Mouse (Mus musculus) stomach, embryonic 14.5 days (tissue): ENCODE results near the gene Cacybp. TPM values are rescaled to one million over a fixed set of nuclear protein-coding genes. Genes with fewer than 3 reads are reported as not detected.

Experiments
- ATAC-seq: fragments of 200-750 bp; cut with Nextera tagmentation; 2 replicates; pipeline ENCODE4 v1.8.0; 2017; ENCODE audit warnings: low read depth, moderate TSS enrichment; ENCODE audit not compliant: insufficient number of reproducible peaks, insufficient read depth, low FRiP score
- H3K27ac ChIP-seq: fragments of 300-500 bp; sonication (generic); 2 replicates; pipeline ENCODE4 v1.5.1; 2014; ENCODE audit warnings: mild to moderate bottlenecking, low read length, moderate library complexity, mixed read lengths
- H3K27me3 ChIP-seq: fragments of 300-500 bp; sonication (generic); 2 replicates; pipeline ENCODE4 v1.6.1; 2014; ENCODE audit warnings: low read length, control low read depth, mixed read lengths; ENCODE audit not compliant: control insufficient read depth, insufficient read depth
- H3K36me3 ChIP-seq: fragments of 300-500 bp; sonication (generic); 2 replicates; pipeline ENCODE4 v1.6.1; 2014; ENCODE audit warnings: mild to moderate bottlenecking, control low read depth, low read length, moderate library complexity, mixed read lengths; ENCODE audit not compliant: control insufficient read depth, insufficient read depth
- H3K4me1 ChIP-seq: fragments of 300-500 bp; sonication (generic); 2 replicates; pipeline ENCODE4 v1.6.1; 2014; ENCODE audit warnings: low read length, control low read depth, mixed read lengths; ENCODE audit not compliant: control insufficient read depth, insufficient read depth
- H3K4me2 ChIP-seq: fragments of 300-500 bp; sonication (generic); replicated peaks from 2 replicates; pipeline ENCODE4 v1.6.1; 2014; ENCODE audit warnings: low read depth, low read length, control low read depth
- H3K4me3 ChIP-seq: fragments of 300-500 bp; sonication (generic); 2 replicates; pipeline ENCODE4 v1.5.1; 2014; ENCODE audit warnings: low read depth, low read length, control low read depth
- H3K9ac ChIP-seq: fragments of 300-500 bp; sonication (generic); replicated peaks from 2 replicates; pipeline ENCODE4 v1.6.1; 2014; ENCODE audit warnings: low read depth, mild to moderate bottlenecking, control low read depth, low read length, moderate library complexity, mixed read lengths
- H3K9me3 ChIP-seq: fragments of 300-500 bp; sonication (generic); 2 replicates; pipeline ENCODE4 v1.6.1; 2016; ENCODE audit warnings: low read depth, low read length, control low read depth; ENCODE audit not compliant: control insufficient read depth
- WGBS: fragments of 180-500 bp; shearing (Covaris S2); extraction: QIAGEN DNeasy Blood & Tissue Kit; methylation state at CpG from one replicate; pipeline ENCODE4 v1.1.7; 2014; 5-methylcytosine and 5-hydroxymethylcytosine counted together
- polyA plus RNA-seq: library from polyadenylated mRNA; unstranded; fragments of >200 nt; fragmentation: Nextera tagmentation; extraction: Ambion mirVana; gene quantifications from 2 replicates; pipeline ENCODE4 v1.2.1, GENCODE M21; 2014

Cacybp gene
- polyA plus RNA-seq, 1 experiment from 2014 or later, result 202 TPM

GRCm38 (mm10) chr1:160249786-160250185, 37.1 kb upstream of the Cacybp start:
- Histone ChIP-seq H3K4me1 (no peaks in the 10 kb centered on the region), H3K9ac (no peak overlapping the region), H3K27me3 (no peaks in the 10 kb centered on the region), H3K4me3 (no peak overlapping the region), H3K4me2 (no peak overlapping the region), H3K27ac (no peak overlapping the region), H3K36me3 (no peaks in the 10 kb centered on the region), H3K9me3 (no peaks in the 10 kb centered on the region)
- no peak for ATAC-seq
- WGBS, result 61% methylated on average over 3 of the region's 3 CpGs

GRCm38 (mm10) chr1:160247473-160247872, 34.8 kb upstream of the Cacybp start:
- no peak for ATAC-seq
- H3K27ac ChIP-seq, result no peak overlapping the region
- H3K4me2 ChIP-seq, result no peak overlapping the region
- no peaks in the 10 kb centered on the region for H3K4me1 ChIP-seq
- no peaks in the 10 kb centered on the region for H3K36me3 ChIP-seq
- no peaks in the 10 kb centered on the region for H3K27me3 ChIP-seq
- no peak overlapping the region for H3K4me3 ChIP-seq
- H3K9me3 ChIP-seq, result no peaks in the 10 kb centered on the region
- H3K9ac ChIP-seq, result no peak overlapping the region
- WGBS, result 87% methylated on average over 9 of the region's 9 CpGs

- no peak for ATAC-seq
- Histone ChIP-seq H3K9me3 (no peaks in the 10 kb centered on the region), H3K27me3 (no peaks in the 10 kb centered on the region), H3K27ac (no peak overlapping the region), H3K9ac (no peak overlapping the region), H3K4me2 (no peak overlapping the region), H3K36me3 (no peaks in the 10 kb centered on the region), H3K4me3 (no peak overlapping the region), H3K4me1 (no peaks in the 10 kb centered on the region)
- WGBS, result 63% methylated on average over 4 of the region's 4 CpGs
Observed at GRCm38 (mm10) chr1:160246844-160247243, 34.2 kb upstream of the Cacybp start.

- H3K36me3 ChIP-seq, result no peaks in the 10 kb centered on the region
- 78% methylated on average over 2 of the region's 2 CpGs for WGBS
- no peak for ATAC-seq
- H3K9ac ChIP-seq, result no peak overlapping the region
- H3K9me3 ChIP-seq, result no peaks in the 10 kb centered on the region
- no peaks in the 10 kb centered on the region for H3K4me1 ChIP-seq
- H3K4me3 ChIP-seq, result no peak overlapping the region
- no peaks in the 10 kb centered on the region for H3K27me3 ChIP-seq
- H3K4me2 ChIP-seq, result no peak overlapping the region
- no peak overlapping the region for H3K27ac ChIP-seq
Observed at GRCm38 (mm10) chr1:160245954-160246353, 33.3 kb upstream of the Cacybp start.

GRCm38 (mm10) chr1:160244689-160245088, 32.0 kb upstream of the Cacybp start:
- Histone ChIP-seq H3K36me3 (no peaks in the 10 kb centered on the region), H3K27me3 (no peaks in the 10 kb centered on the region), H3K9me3 (no peaks in the 10 kb centered on the region), H3K9ac (no peak overlapping the region), H3K4me3 (no peak overlapping the region), H3K4me2 (no peak overlapping the region), H3K4me1 (no peaks in the 10 kb centered on the region), H3K27ac (no peak overlapping the region)
- 86% methylated on average over 5 of the region's 5 CpGs for WGBS
- no peak for ATAC-seq

- Histone ChIP-seq H3K4me3 (no peak overlapping the region), H3K9me3 (no peaks in the 10 kb centered on the region), H3K36me3 (no peaks in the 10 kb centered on the region), H3K27me3 (no peaks in the 10 kb centered on the region), H3K4me2 (no peak overlapping the region), H3K9ac (no peak overlapping the region), H3K27ac (no peak overlapping the region), H3K4me1 (no peaks in the 10 kb centered on the region)
- no peak for ATAC-seq
- 95% methylated on average over 2 of the region's 2 CpGs for WGBS
Observed at GRCm38 (mm10) chr1:160240091-160240490, 27.4 kb upstream of the Cacybp start.

GRCm38 (mm10) chr1:160238852-160239443, 26.3 kb upstream of the Cacybp start:
- 97% methylated on average over 1 of the region's 1 CpGs for WGBS

GRCm38 (mm10) chr1:160237981-160238380, 25.3 kb upstream of the Cacybp start:
- 91% methylated on average over 2 of the region's 2 CpGs for WGBS
- Histone ChIP-seq H3K27me3 (no peaks in the 10 kb centered on the region), H3K4me2 (no peak overlapping the region), H3K36me3 (no peaks in the 10 kb centered on the region), H3K9ac (no peak overlapping the region), H3K27ac (no peak overlapping the region), H3K9me3 (no peaks in the 10 kb centered on the region), H3K4me3 (no peak overlapping the region), H3K4me1 (no peaks in the 10 kb centered on the region)
- ATAC-seq, result no peak

More at GRCm38 (mm10) chr1:160238852-160239443, 26.3 kb upstream of the Cacybp start:
- H3K9ac ChIP-seq, result no peak overlapping the region
- no peaks in the 10 kb centered on the region for H3K36me3 ChIP-seq
- no peak overlapping the region for H3K4me3 ChIP-seq
- H3K27me3 ChIP-seq, result no peaks in the 10 kb centered on the region
- H3K4me1 ChIP-seq, result no peaks in the 10 kb centered on the region
- no peak overlapping the region for H3K4me2 ChIP-seq
- no peak overlapping the region for H3K27ac ChIP-seq
- no peak for ATAC-seq
- no peaks in the 10 kb centered on the region for H3K9me3 ChIP-seq

- no peaks in the 10 kb centered on the region for H3K36me3 ChIP-seq
- no peaks in the 10 kb centered on the region for H3K27me3 ChIP-seq
- no peak overlapping the region for H3K9ac ChIP-seq
- no peak overlapping the region for H3K4me3 ChIP-seq
- no peak overlapping the region for H3K4me2 ChIP-seq
- H3K4me1 ChIP-seq, result no peaks in the 10 kb centered on the region
- ATAC-seq, result peak; percentile 58; the same call in 1 of the 2 replicates
- H3K27ac ChIP-seq, result no peak overlapping the region; the same call in 1 of the 2 replicates
- no peaks in the 10 kb centered on the region for H3K9me3 ChIP-seq
Observed at GRCm38 (mm10) chr1:160233921-160234320, 21.2 kb upstream of the Cacybp start.
